In genomic region chr10:78245225-78245547, GRCm38 (mm10) we compare ENCODE assay signal across 7 mouse cellular contexts. TPM values are rescaled to one million over a fixed set of nuclear protein-coding genes. Genes with fewer than 3 reads are reported as not detected.
DNase-seq lines count a peak whose midpoint lies in the region; ATAC-seq and TF ChIP-seq lines count a peak whose summit lies in the region.

No protein-coding gene starts in this region.

- H3K4me1 ChIP-seq in forebrain, embryonic 11.5 days (replicated peaks; ENCODE audit: control insufficient read depth, insufficient read depth, low read length), result peaks cover 4% of the 10 kb centered on the region; the same call in 1 of the 2 replicates
- H3K4me1 ChIP-seq in limb, embryonic 15.5 days, result peaks cover 19% of the 10 kb centered on the region
- H3K4me1 ChIP-seq in stomach, postnatal 0 days (replicated peaks; ENCODE audit: control insufficient read depth, insufficient read depth), result peaks cover 2% of the 10 kb centered on the region; the same call in 1 of the 2 replicates

- 20% methylated on average over 7 of the region's 7 CpGs for WGBS in forebrain, embryonic 11.5 days
- 17% methylated on average over 7 of the region's 7 CpGs for WGBS in limb, embryonic 15.5 days
- 10% methylated on average over 7 of the region's 7 CpGs for WGBS in stomach, postnatal 0 days

- no peaks in the 10 kb centered on the region for H3K9me3 ChIP-seq in forebrain, embryonic 11.5 days (ENCODE audit: control insufficient read depth, low read length)
- H3K9me3 ChIP-seq in limb, embryonic 15.5 days, result no peaks in the 10 kb centered on the region
- no peaks in the 10 kb centered on the region for H3K9me3 ChIP-seq in stomach, postnatal 0 days (ENCODE audit: control insufficient read depth, low read length)

- peak overlapping the region; percentile 64 for H3K9ac ChIP-seq in forebrain, embryonic 11.5 days (ENCODE audit: low read length)
- H3K9ac ChIP-seq in limb, embryonic 15.5 days, result peak overlapping the region; percentile 76
- no peak overlapping the region; the same call in 1 of the 2 replicates for H3K9ac ChIP-seq in stomach, postnatal 0 days (ENCODE audit: low read length)

- no peaks in the 10 kb centered on the region for H3K36me3 ChIP-seq in forebrain, embryonic 11.5 days (ENCODE audit: control insufficient read depth, insufficient read depth, low read length)
- no peaks in the 10 kb centered on the region for H3K36me3 ChIP-seq in limb, embryonic 15.5 days
- no peaks in the 10 kb centered on the region for H3K36me3 ChIP-seq in stomach, postnatal 0 days (ENCODE audit: control insufficient read depth, insufficient read depth, low read length)

- DNase-seq in retina, embryonic 14.5 days (ENCODE audit: low spot score), result peak; percentile 16
- DNase-seq in retina, postnatal 1 day, result no peak
- DNase-seq in forebrain, embryonic 11.5 days (ENCODE audit: low spot score), result no peak
- no peak for DNase-seq in stomach, postnatal 0 days (ENCODE audit: low spot score)
- DNase-seq in frontal cortex, postnatal 36 days (ENCODE audit: low spot score in 2 of 2), result no peak
- DNase-seq in gastrocnemius, postnatal 4 days (ENCODE audit: low spot score in 2 of 2), result no peak

- peak overlapping the region; percentile 83 for H3K4me3 ChIP-seq in forebrain, embryonic 11.5 days (ENCODE audit: low read depth, low read length)
- peak overlapping the region; percentile 80 for H3K4me3 ChIP-seq in limb, embryonic 15.5 days
- peak overlapping the region; percentile 76 for H3K4me3 ChIP-seq in stomach, postnatal 0 days (ENCODE audit: low read depth, low read length)

- peak overlapping the region; percentile 95 for H3K4me2 ChIP-seq in forebrain, embryonic 11.5 days (ENCODE audit: low read depth, low read length, severe bottlenecking)
- peak overlapping the region; percentile 93 for H3K4me2 ChIP-seq in limb, embryonic 15.5 days
- peak overlapping the region; percentile 90 for H3K4me2 ChIP-seq in stomach, postnatal 0 days (replicated peaks; ENCODE audit: low read depth)

- no peak for TF ChIP-seq EP300 in stomach, postnatal 0 days (optimal IDR thresholded peaks at IDR 0.05)

- no peak overlapping the region for H3K27ac ChIP-seq in forebrain, embryonic 11.5 days (ENCODE audit: low read depth, low read length)
- no peak overlapping the region for H3K27ac ChIP-seq in limb, embryonic 15.5 days
- H3K27ac ChIP-seq in stomach, postnatal 0 days (replicated peaks), result no peak overlapping the region; the same call in 1 of the 2 replicates

- TF ChIP-seq CTCF in stomach, postnatal 0 days (IDR thresholded peaks at IDR 0.05; ENCODE audit: low read depth), result no peak

- peak; percentile 28; the same call in 1 of the 2 replicates for ATAC-seq in forebrain, embryonic 11.5 days (replicated peaks; ENCODE audit: low FRiP score)
- no peak for ATAC-seq in limb, embryonic 15.5 days (ENCODE audit: insufficient number of reproducible peaks, low FRiP score, low TSS enrichment, low read depth)
- 0 out of 2 replicates have a peak, but pooled peaks have one; percentile 11 for ATAC-seq in stomach, postnatal 0 days (ENCODE audit: low FRiP score, low TSS enrichment)

- H3K27me3 ChIP-seq in forebrain, embryonic 11.5 days (ENCODE audit: control insufficient read depth, insufficient read depth, low read length), result no peaks in the 10 kb centered on the region
- no peaks in the 10 kb centered on the region for H3K27me3 ChIP-seq in limb, embryonic 15.5 days
- H3K27me3 ChIP-seq in stomach, postnatal 0 days (ENCODE audit: control insufficient read depth, insufficient read depth, low read length), result no peaks in the 10 kb centered on the region

RNA-seq across cellular contexts. Expression of gene Trappc10, which starts 0.7 kb away (rescaled TPM):
- polyA plus RNA-seq in forebrain, embryonic 11.5 days (2014; fragmentation: Nextera tagmentation; extraction: Ambion mirVana), result 15.5 and 19.9 TPM in 2 replicates
- polyA plus RNA-seq in limb, embryonic 15.5 days (2015; fragmentation: Nextera tagmentation; extraction: Ambion mirVana), result 13.3 and 15.6 TPM in 2 replicates
- 14.7 and 17.8 TPM in 2 replicates for polyA plus RNA-seq in stomach, postnatal 0 days (2015; fragmentation: Nextera tagmentation; extraction: Ambion mirVana)
- 10 to 100 TPM; 42.4 to 44.6 TPM for total RNA-seq in gastrocnemius, postnatal 4 days (2021)
